Mouse (Mus musculus) neural tube, embryonic 12.5 days (tissue): ENCODE measurements around the gene Sorcs2. TPM values are rescaled to one million over a fixed set of nuclear protein-coding genes. Genes with fewer than 3 reads are reported as not detected.
A peak's percentile ranks its signal among the peaks of the same experiment; 100 is the strongest.

Source experiments
- ATAC-seq: fragments of 200-750 bp; cut with Nextera tagmentation; 2 replicates; pipeline ENCODE4 v1.8.0; 2017; ENCODE audit warnings: low read depth, mild to moderate bottlenecking, moderate TSS enrichment, moderate library complexity; ENCODE audit not compliant: low FRiP score
- H3K27ac ChIP-seq: fragments of 300-500 bp; sonication (generic); 2 replicates; pipeline ENCODE4 v1.5.1; 2016
- H3K27me3 ChIP-seq: fragments of 300-500 bp; sonication (generic); replicated peaks from 2 replicates; pipeline ENCODE4 v1.6.1; 2016; ENCODE audit warnings: mild to moderate bottlenecking
- H3K36me3 ChIP-seq: fragments of 300-500 bp; sonication (generic); 2 replicates; pipeline ENCODE4 v1.6.1; 2016; ENCODE audit warnings: mild to moderate bottlenecking
- H3K4me1 ChIP-seq: fragments of 300-500 bp; sonication (generic); 2 replicates; pipeline ENCODE4 v1.6.1; 2016
- H3K4me2 ChIP-seq: fragments of 300-500 bp; sonication (generic); replicated peaks from 2 replicates; pipeline ENCODE4 v1.6.1; 2016; ENCODE audit warnings: mild to moderate bottlenecking
- H3K4me3 ChIP-seq: fragments of 300-500 bp; sonication (generic); 2 replicates; pipeline ENCODE4 v1.5.1; 2016
- H3K9ac ChIP-seq: fragments of 300-500 bp; sonication (generic); 2 replicates; pipeline ENCODE4 v1.6.1; 2016; ENCODE audit warnings: mild to moderate bottlenecking
- H3K9me3 ChIP-seq: fragments of 300-500 bp; sonication (generic); 2 replicates; pipeline ENCODE4 v1.6.1; 2016; ENCODE audit warnings: mild to moderate bottlenecking
- WGBS: fragments of 180-500 bp; shearing (Covaris S2); methylation state at CpG from one replicate; pipeline ENCODE4 v1.1.7; 2016; 5-methylcytosine and 5-hydroxymethylcytosine counted together
- polyA plus RNA-seq: library from polyadenylated mRNA; unstranded; fragments of >200 nt; fragmentation: Nextera tagmentation; extraction: Ambion mirVana; gene quantifications from 2 replicates; pipeline ENCODE4 v1.2.1, GENCODE M21; 2016

The Sorcs2 gene
- polyA plus RNA-seq, 1 experiment from 2014 or later, result 11.0 TPM

DNA sequence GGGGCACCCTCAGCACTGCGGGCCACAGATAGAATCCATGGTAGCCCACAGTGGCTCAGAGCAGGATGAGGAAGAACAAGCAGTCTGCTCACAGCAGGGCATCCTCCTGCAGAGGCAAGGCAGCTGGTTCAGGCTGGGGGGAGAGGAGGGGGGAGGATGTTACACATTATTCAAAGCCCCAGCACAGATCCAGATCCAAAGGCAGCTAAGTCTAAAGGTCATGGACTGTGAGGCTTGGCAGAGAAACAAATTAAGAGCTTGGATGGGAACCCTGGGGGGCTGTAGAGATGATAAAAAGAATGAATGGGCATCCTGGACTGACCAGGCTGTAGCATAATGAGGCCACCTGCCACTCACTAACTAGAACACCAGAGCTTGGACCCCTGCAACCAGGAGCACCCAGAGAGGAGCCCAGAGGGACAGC, 28.7 kb downstream of the Sorcs2 start:
- no peak overlapping the region for H3K9ac ChIP-seq
- WGBS, result 38% methylated on average over 1 of the region's 1 CpGs

DNA sequence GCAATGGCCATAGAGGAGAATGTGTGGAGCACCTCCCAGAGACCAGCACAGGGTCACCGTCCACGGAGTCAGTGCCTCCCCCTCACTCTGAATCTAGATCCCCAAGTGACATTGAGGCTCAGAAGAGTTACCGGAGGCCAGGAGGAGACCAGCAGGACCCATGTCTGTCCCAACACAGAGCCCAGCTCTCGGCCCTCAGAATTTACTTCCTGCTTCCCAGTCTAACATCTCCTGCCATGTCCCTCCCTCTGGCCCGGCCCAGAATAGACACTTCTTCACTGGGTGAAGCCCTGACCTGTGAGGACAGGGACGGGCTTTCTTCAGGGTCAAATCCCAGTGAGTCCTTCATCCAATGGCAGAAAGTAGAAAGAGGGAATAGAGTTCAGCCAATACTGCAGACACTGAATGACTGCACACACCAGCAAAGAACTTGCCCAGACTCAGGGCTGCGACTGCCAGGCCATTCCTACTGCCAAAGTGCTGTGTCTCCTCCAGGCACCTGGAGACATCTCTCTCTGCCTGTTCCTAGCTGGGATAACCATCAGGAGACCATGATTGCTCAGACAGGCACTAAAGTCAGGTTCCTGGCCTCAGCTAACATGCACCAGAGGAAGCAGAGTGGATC, 29.3 kb downstream of the Sorcs2 start:
- 0 out of 2 replicates have a peak overlapping the region, but pooled peaks have one; percentile 14 for H3K4me2 ChIP-seq
- H3K27ac ChIP-seq, result no peak overlapping the region
- no peaks in the 10 kb centered on the region for H3K9me3 ChIP-seq
- H3K27me3 ChIP-seq, result no peaks in the 10 kb centered on the region
- ATAC-seq, result no peak
- no peak overlapping the region for H3K4me3 ChIP-seq
- H3K9ac ChIP-seq, result no peak overlapping the region
- no peaks in the 10 kb centered on the region for H3K36me3 ChIP-seq
- peaks cover 32% of the 10 kb centered on the region for H3K4me1 ChIP-seq
- WGBS, result 81% methylated on average over 7 of the region's 7 CpGs

More for the DNA sequence above, 28.7 kb downstream of the Sorcs2 start:
- Histone ChIP-seq H3K27ac (no peak overlapping the region), H3K4me1 (peaks cover 38% of the 10 kb centered on the region), H3K36me3 (no peaks in the 10 kb centered on the region), H3K4me2 (0 out of 2 replicates have a peak overlapping the region, but pooled peaks have one; percentile 14), H3K27me3 (no peaks in the 10 kb centered on the region), H3K4me3 (no peak overlapping the region), H3K9me3 (no peaks in the 10 kb centered on the region)
- ATAC-seq, result peak; percentile 30; the same call in 1 of the 2 replicates

DNA sequence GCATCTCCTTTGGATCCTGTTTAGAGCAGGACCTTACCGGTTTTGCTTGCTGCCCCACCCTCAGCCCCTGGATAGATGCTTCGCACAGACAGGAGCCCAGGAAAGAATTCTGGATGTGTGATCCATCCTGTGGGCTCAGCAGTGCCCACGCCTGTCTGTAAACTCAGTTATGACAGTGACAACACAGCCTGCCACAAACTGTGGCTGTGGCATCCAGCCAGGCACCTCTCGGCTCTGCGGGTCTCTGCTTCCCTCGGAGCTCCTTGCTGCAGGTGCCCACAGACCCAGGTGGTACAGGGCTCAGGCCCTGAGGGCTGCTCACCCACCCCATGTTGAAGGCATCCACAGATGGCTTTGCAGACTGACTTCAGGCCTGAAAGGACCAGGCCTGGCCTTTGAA, 30.0 kb downstream of the Sorcs2 start:
- H3K36me3 ChIP-seq, result no peaks in the 10 kb centered on the region
- no peaks in the 10 kb centered on the region for H3K27me3 ChIP-seq
- no peak overlapping the region for H3K4me2 ChIP-seq
- 90% methylated on average over 6 of the region's 6 CpGs for WGBS
- no peak overlapping the region for H3K27ac ChIP-seq
- H3K9me3 ChIP-seq, result no peaks in the 10 kb centered on the region
- H3K9ac ChIP-seq, result no peak overlapping the region
- peaks cover 24% of the 10 kb centered on the region for H3K4me1 ChIP-seq
- ATAC-seq, result no peak
- H3K4me3 ChIP-seq, result no peak overlapping the region

DNA sequence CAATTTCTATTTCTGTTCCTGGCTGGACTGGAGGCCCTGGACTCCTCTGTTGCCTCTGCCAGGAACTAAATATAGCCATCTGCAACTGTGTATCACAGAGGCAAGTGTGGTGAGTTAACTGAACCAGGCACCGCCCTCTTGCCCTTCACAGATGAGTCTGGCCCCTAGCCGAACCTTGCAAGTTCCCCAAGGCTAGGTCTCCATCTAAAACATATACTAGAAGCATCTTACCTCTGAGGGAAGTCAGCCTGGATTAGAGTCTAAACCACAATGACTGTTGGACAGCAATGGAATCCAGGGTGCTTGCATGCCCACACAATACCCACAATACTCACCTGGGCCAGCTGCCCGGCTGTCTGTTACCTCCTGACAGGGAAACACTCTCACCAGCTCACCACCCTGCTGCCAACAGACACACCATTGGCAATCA, 30.7 kb downstream of the Sorcs2 start:
- Histone ChIP-seq H3K4me2 (no peak overlapping the region), H3K27me3 (no peaks in the 10 kb centered on the region), H3K9ac (no peak overlapping the region), H3K27ac (no peak overlapping the region), H3K4me3 (no peak overlapping the region), H3K4me1 (peaks cover 23% of the 10 kb centered on the region), H3K9me3 (no peaks in the 10 kb centered on the region), H3K36me3 (no peaks in the 10 kb centered on the region)
- WGBS, result 71% methylated on average over 3 of the region's 3 CpGs
- no peak for ATAC-seq

DNA sequence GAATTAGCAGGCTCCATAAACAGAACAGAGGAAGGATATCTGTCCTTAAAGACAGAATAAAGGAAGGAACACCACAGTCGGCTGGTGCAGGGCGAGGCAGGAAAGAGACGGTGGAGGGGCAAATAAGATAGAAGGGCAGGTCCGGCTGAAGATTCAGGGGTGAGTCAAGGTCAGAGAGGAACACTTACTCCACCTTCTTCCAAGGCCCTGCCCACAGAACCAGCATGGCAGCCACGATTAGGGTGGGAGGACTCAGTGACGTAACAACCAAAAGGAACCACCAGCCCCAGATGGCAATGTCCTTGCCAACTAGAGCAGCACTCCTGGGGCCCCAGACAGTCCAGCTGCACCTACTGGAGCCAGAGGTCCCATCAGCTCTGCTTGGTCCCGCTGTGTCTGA, 36.2 kb downstream of the Sorcs2 start:
- Histone ChIP-seq H3K4me3 (no peak overlapping the region), H3K27me3 (no peaks in the 10 kb centered on the region), H3K36me3 (no peaks in the 10 kb centered on the region), H3K4me1 (peaks cover 22% of the 10 kb centered on the region), H3K9me3 (no peaks in the 10 kb centered on the region), H3K9ac (no peak overlapping the region), H3K27ac (no peak overlapping the region), H3K4me2 (no peak overlapping the region)
- WGBS, result 84% methylated on average over 7 of the region's 7 CpGs
- ATAC-seq, result no peak

DNA sequence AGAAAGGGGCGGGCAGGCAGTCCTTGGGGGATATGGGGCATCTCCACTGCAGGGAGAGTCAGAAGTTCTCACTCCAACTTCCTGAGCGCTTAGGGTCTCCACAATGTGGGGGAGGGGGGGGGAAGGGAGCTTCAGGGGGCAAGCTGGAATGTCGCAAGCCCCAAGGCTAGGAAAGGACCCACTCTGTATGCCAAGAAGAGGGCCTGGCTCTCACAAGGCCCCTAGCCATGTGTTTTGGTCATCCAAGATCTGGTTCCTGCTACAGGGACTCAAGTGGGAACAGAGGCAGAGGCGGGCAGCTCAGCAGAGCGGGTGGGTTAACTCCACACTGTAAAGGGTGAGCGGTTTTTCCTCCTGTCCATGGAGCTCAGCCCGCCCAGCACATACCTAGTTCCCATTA, 37.6 kb downstream of the Sorcs2 start:
- Histone ChIP-seq H3K36me3 (no peaks in the 10 kb centered on the region), H3K9me3 (no peaks in the 10 kb centered on the region), H3K27ac (no peak overlapping the region), H3K9ac (no peak overlapping the region), H3K4me2 (no peak overlapping the region), H3K4me3 (no peak overlapping the region), H3K27me3 (no peaks in the 10 kb centered on the region), H3K4me1 (peaks cover 22% of the 10 kb centered on the region)
- ATAC-seq, result no peak
- 79% methylated on average over 7 of the region's 7 CpGs for WGBS

DNA sequence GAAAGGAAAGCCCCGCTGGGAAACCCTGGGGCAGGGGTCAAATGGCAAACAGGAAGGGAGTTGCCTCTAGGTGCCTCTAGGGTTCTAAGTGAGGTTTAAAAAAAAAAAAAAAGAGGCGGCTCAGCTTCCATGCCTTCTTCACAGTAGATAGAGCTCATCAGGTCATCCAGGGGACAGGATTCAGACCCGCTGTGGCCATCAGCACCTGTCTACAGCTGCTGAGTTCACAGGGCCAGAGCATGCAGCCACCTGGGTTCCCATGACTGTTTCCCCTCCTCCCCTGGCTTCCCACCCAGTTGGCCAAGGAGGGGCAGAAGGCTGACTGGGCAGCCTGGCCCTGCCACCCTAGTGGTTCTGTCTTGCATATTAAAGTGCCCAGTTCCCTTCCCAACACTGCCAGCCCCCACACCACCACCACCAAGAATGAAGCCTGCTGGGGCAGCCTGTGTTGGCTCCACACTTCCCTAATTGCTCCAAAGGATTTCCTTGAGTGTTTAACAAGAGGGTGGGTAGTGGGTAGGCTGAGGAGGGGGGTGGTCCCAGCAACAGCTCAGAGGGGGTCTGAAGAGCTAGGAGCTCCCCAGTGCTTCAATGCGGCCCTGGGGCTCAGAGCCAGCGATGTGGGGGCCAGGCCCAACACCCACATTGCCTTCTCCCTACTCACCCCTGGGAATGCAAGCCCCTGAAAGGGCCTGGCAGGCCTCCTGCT, 38.2 kb downstream of the Sorcs2 start:
- no peak overlapping the region for H3K4me3 ChIP-seq
- peaks cover 22% of the 10 kb centered on the region for H3K4me1 ChIP-seq
- H3K9ac ChIP-seq, result no peak overlapping the region
- H3K9me3 ChIP-seq, result no peaks in the 10 kb centered on the region
- 57% methylated on average over 5 of the region's 5 CpGs for WGBS
- H3K27me3 ChIP-seq, result no peaks in the 10 kb centered on the region
- no peak overlapping the region for H3K27ac ChIP-seq
- ATAC-seq, result no peak
- no peaks in the 10 kb centered on the region for H3K36me3 ChIP-seq
- no peak overlapping the region for H3K4me2 ChIP-seq

DNA sequence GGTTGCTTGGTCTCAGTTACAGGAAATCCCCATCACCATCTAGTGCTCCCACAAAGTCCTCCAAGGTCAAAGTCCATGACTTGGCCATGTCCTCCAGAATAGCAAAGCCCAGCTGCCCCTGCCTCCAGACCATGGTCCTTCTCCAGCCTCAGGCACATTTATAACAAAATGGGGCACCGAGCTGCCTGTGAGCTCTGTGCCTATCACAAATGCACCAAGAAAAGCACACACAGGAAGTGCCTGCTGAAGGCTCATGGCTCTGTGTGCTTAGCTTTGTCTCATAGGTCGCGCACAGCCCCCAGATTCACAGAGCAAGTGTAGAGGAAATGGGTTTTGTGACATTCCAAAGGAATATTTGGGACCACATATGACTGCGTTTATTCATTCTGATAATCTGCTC, 39.8 kb downstream of the Sorcs2 start:
- H3K4me1 ChIP-seq, result peaks cover 22% of the 10 kb centered on the region
- H3K36me3 ChIP-seq, result no peaks in the 10 kb centered on the region
- no peaks in the 10 kb centered on the region for H3K27me3 ChIP-seq
- no peak overlapping the region for H3K4me3 ChIP-seq
- ATAC-seq, result no peak
- H3K9ac ChIP-seq, result no peak overlapping the region
- 88% methylated on average over 4 of the region's 4 CpGs for WGBS
- H3K4me2 ChIP-seq, result no peak overlapping the region
- H3K9me3 ChIP-seq, result no peaks in the 10 kb centered on the region
- no peak overlapping the region for H3K27ac ChIP-seq

DNA sequence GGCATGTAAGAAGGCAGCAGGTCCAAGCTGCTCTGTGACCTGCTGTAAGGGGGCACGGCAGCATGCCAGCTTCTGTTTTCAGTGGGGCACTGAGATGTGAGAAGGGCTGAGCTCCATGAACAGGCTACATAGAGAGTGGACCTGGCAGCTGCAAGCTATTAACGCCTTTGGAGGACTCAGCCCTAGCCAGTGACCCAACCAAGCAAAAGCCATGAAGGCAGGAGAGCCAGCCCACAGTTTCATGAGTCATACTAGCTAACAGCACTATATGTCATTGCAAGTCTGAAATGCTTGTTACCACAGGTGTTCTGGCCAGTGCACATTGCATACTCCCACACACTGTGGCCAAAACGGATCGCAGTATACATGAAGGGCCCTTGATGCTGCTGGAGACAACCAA, 41.3 kb downstream of the Sorcs2 start:
- no peak overlapping the region for H3K27ac ChIP-seq
- peaks cover 15% of the 10 kb centered on the region for H3K4me1 ChIP-seq
- H3K36me3 ChIP-seq, result no peaks in the 10 kb centered on the region
- H3K4me2 ChIP-seq, result no peak overlapping the region
- WGBS, result 86% methylated on average over 4 of the region's 4 CpGs
- no peak for ATAC-seq
- no peaks in the 10 kb centered on the region for H3K27me3 ChIP-seq
- H3K9me3 ChIP-seq, result no peaks in the 10 kb centered on the region
- H3K4me3 ChIP-seq, result no peak overlapping the region
- no peak overlapping the region for H3K9ac ChIP-seq

DNA sequence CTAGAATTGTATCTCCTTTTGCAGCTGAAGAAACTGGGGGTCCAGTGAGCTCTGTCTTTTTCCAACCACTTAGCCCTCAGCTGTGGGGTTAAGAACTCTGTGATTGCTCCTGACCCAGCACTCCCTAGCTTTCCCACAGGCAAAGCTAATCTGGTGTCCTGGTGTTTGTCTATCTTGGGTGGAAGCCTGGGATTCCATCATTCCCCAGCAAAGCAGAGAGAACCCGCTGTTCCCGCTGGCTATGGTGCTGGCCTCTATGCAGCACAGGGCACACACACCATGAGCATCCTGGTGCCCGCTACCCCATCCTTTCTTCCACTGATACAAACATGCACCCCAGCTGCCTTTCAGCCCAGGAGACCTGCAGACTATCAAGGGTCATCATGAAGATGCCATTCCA, 42.3 kb downstream of the Sorcs2 start:
- Histone ChIP-seq H3K4me2 (no peak overlapping the region), H3K4me3 (no peak overlapping the region), H3K9me3 (no peaks in the 10 kb centered on the region), H3K9ac (no peak overlapping the region), H3K36me3 (no peaks in the 10 kb centered on the region), H3K27ac (no peak overlapping the region), H3K27me3 (no peaks in the 10 kb centered on the region), H3K4me1 (peaks cover 14% of the 10 kb centered on the region)
- WGBS, result 91% methylated on average over 3 of the region's 3 CpGs
- no peak for ATAC-seq

DNA sequence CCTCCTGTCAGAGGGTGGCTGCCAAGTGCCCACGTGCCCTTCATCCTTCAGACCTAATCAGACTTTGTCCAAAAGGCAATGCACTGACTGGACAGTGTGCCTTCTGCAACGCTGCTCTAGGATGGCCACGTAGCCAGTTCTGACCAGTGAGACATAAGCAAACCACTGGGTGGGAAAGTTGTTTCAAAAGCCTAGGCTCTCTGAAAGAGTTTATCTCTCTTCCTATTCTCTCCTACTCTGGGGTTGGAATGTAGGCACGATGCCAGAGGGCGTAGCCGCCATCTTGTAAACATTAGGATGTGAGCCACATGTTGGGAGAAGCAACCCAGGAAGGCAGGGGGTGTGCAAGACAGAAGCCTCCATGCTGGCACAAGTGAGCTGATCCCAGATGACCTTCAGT, 44.3 kb downstream of the Sorcs2 start:
- H3K9me3 ChIP-seq, result no peaks in the 10 kb centered on the region
- WGBS, result 93% methylated on average over 6 of the region's 6 CpGs
- H3K27me3 ChIP-seq, result no peaks in the 10 kb centered on the region
- no peak overlapping the region for H3K4me3 ChIP-seq
- no peaks in the 10 kb centered on the region for H3K4me1 ChIP-seq
- no peak overlapping the region for H3K9ac ChIP-seq
- no peak overlapping the region for H3K4me2 ChIP-seq
- no peak overlapping the region for H3K27ac ChIP-seq
- no peaks in the 10 kb centered on the region for H3K36me3 ChIP-seq
- no peak for ATAC-seq

DNA sequence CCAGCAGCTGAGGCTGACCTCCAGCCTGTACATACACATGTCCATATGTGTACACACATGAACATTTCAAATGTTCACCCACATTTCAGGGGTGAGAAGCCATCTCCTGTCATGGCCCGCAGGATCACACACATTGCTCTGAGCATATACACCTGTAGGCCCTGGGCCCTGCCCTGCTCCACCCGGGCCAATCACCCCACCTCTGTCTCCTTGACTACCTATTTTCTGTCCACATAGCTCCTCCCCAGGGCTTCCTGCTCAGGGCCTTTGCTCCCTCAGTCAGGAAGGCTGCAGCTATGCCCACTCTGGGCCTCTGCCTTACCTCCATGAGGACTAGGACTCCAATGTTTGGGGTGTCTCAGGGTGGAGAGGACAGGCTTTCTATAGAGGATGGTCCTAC, 44.7 kb downstream of the Sorcs2 start:
- ATAC-seq, result no peak
- Histone ChIP-seq H3K36me3 (no peaks in the 10 kb centered on the region), H3K27ac (no peak overlapping the region), H3K4me2 (no peak overlapping the region), H3K4me1 (no peaks in the 10 kb centered on the region), H3K9ac (no peak overlapping the region), H3K9me3 (no peaks in the 10 kb centered on the region), H3K4me3 (no peak overlapping the region), H3K27me3 (no peaks in the 10 kb centered on the region)
- 98% methylated on average over 2 of the region's 2 CpGs for WGBS

DNA sequence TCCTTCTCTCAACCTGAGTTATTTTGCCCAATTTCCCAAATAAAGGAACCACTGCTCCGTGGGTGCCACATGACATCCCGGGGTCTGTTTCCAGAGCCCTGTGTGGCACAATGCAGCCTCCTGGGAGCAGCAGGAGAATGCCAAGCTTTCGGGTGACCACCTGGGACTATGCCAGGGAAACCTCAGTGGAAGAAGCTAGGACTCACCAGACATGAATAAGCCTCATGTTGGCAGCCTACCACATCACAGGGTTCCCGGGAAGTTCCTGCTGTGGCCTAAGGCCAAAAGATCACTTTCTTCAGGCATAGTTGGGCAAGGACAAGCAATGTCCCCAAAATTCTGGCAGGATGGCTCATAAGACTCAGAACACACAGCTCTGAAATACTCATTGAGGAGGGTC, 51.2 kb downstream of the Sorcs2 start:
- H3K4me2 ChIP-seq, result no peak overlapping the region
- H3K9ac ChIP-seq, result no peak overlapping the region
- WGBS, result 87% methylated on average over 4 of the region's 4 CpGs
- H3K36me3 ChIP-seq, result no peaks in the 10 kb centered on the region
- no peaks in the 10 kb centered on the region for H3K9me3 ChIP-seq
- no peak for ATAC-seq
- H3K27me3 ChIP-seq, result no peaks in the 10 kb centered on the region
- H3K4me3 ChIP-seq, result no peak overlapping the region
- no peaks in the 10 kb centered on the region for H3K4me1 ChIP-seq
- H3K27ac ChIP-seq, result no peak overlapping the region
